Mouse (Mus musculus): ENCODE data around the gene Myl12a. TPM values are rescaled to one million over a fixed set of nuclear protein-coding genes. Genes with fewer than 3 reads are reported as not detected.

Gene Myl12a
- polyA plus RNA-seq (2015; fragmentation: Nextera tagmentation; extraction: Ambion mirVana): 673 and 708 TPM in 2 replicates

GRCm38 (mm10) chr17:71002744-71003094, at the start of gene Myl12a:
TSS of gene Myl12a (minus strand) at chr17:71002878.
- peak; percentile 37 for ATAC-seq (ENCODE audit: borderline replicate concordance, extremely low read depth, low FRiP score, low TSS enrichment)
- H3K27me3 ChIP-seq: no peaks in the 10 kb centered on the region
- H3K9ac ChIP-seq: peak within 1 kb of the TSS; percentile 94
- peak within 1 kb of the TSS; percentile 100 for H3K27ac ChIP-seq
- peak within 1 kb of the TSS; percentile 76 for H3K4me2 ChIP-seq
- H3K4me3 ChIP-seq: peak within 1 kb of the TSS; percentile 80
- no peaks in the 10 kb centered on the region for H3K9me3 ChIP-seq
- peaks cover 41% of the 10 kb centered on the region for H3K4me1 ChIP-seq
- no peaks in the 10 kb centered on the region for H3K36me3 ChIP-seq
- WGBS: 3% methylated on average over 14 of the region's 14 CpGs

DNA sequence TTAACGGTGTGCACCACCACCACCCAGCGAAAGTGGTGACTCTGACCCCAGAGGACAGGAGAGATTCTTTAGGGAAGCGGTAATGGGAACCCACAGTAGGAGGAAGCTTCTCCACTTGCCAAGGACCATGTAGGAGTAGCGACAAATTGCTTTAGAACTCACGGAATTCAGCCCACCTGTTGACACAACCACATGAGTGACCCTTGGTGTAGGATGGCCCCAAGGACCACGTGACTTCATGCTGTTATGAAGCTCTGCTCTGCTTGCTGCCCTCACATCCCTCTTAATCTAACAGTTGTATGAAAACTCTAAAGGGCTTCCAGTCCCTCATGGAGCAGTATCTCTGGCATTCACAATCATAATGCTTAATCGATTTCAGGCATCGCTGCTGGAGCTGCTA, 46.6 kb upstream of the Myl12a start:
- 84% methylated on average over 8 of the region's 8 CpGs for WGBS
- H3K4me1 ChIP-seq: no peaks in the 10 kb centered on the region
- H3K9me3 ChIP-seq: no peaks in the 10 kb centered on the region
- no peaks in the 10 kb centered on the region for H3K36me3 ChIP-seq
- no peaks in the 10 kb centered on the region for H3K27me3 ChIP-seq
- ATAC-seq (ENCODE audit: borderline replicate concordance, extremely low read depth, low FRiP score, low TSS enrichment): no peak
- no peak overlapping the region for H3K27ac ChIP-seq
- no peak overlapping the region for H3K4me2 ChIP-seq
- H3K9ac ChIP-seq: no peak overlapping the region
- no peak overlapping the region for H3K4me3 ChIP-seq

DNA sequence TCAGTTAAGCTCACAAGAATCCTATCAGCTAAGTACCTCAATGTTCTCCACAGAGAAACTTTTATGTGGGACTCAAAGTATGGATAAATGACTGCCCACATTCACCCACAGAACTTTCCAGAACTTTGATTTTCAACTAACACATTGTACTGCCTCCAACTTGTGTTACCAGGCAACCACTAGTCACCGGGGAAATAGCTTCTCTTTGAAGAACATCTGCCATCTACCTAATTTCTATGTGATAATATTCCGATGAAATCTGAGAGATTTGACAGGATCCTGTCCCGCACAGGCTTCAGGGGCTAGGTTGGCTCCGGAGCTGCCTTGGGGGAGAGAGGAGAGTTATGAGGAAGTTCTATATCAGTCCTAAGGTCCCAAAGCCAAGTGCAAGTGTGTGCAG, 44.2 kb upstream of the Myl12a start:
- Histone ChIP-seq H3K27me3 (no peaks in the 10 kb centered on the region), H3K27ac (no peak overlapping the region), H3K4me3 (no peak overlapping the region), H3K4me2 (no peak overlapping the region), H3K4me1 (no peaks in the 10 kb centered on the region), H3K9me3 (no peaks in the 10 kb centered on the region), H3K9ac (no peak overlapping the region), H3K36me3 (no peaks in the 10 kb centered on the region)
- ATAC-seq (ENCODE audit: borderline replicate concordance, extremely low read depth, low FRiP score, low TSS enrichment): no peak
- 87% methylated on average over 4 of the region's 4 CpGs for WGBS

DNA sequence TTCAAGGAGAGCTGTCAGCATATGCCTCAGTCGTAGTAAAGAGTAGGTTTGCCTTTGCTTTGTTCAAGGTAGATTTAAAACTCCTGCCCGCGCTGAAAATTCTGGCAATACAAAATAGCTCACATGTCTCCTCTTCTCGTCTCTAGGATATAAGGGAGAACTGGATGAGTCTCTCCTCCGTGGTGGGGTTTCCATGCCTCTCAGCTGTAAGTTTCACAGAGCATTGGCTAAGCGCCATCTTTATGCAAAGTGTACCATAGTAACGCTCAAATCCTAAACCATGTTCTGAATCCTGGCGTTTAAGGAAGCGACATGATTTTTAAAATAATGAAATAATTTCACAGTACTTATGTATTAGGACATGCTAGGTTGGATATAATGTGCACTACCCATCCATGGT, 42.9 kb upstream of the Myl12a start:
- H3K9me3 ChIP-seq: no peaks in the 10 kb centered on the region
- 81% methylated on average over 9 of the region's 9 CpGs for WGBS

DNA sequence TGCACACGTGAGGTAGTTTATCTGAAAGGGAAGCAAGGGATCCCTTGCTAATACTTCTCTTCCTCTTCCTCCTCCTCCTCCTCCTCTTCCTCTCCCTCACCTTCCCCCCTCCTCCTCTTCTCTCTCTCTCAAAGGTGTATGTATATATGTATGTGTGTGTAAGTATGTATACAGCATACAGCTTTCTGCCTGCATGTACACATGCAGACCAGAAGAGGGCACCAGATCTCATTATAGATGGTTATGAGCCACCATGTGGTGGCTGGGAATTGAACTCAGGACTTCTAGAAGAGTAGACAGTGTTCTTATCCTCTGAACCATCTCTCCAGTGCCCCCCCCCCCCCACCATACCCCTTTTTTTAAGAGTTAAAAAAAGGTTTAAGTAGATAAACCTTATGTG, 40.0 kb upstream of the Myl12a start:
- no peaks in the 10 kb centered on the region for H3K27me3 ChIP-seq
- no peak overlapping the region for H3K4me2 ChIP-seq
- no peak overlapping the region for H3K9ac ChIP-seq
- WGBS: 76% methylated on average over 1 of the region's 1 CpGs
- no peaks in the 10 kb centered on the region for H3K9me3 ChIP-seq
- H3K4me1 ChIP-seq: peaks cover 10% of the 10 kb centered on the region; the same call in 1 of the 2 replicates
- no peak overlapping the region for H3K4me3 ChIP-seq
- no peaks in the 10 kb centered on the region for H3K36me3 ChIP-seq
- H3K27ac ChIP-seq: no peak overlapping the region
- no peak for ATAC-seq (ENCODE audit: borderline replicate concordance, extremely low read depth, low FRiP score, low TSS enrichment)

More for the DNA sequence above, 42.9 kb upstream of the Myl12a start:
- Histone ChIP-seq H3K4me1 (0 out of 2 replicates have a peak, but pooled peaks cover under 1% of the 10 kb centered on the region), H3K4me3 (no peak overlapping the region), H3K27ac (no peak overlapping the region), H3K9ac (no peak overlapping the region), H3K4me2 (no peak overlapping the region), H3K36me3 (no peaks in the 10 kb centered on the region), H3K27me3 (no peaks in the 10 kb centered on the region)
- ATAC-seq (ENCODE audit: borderline replicate concordance, extremely low read depth, low FRiP score, low TSS enrichment): no peak

- H3K4me1 ChIP-seq: peaks cover 10% of the 10 kb centered on the region; the same call in 1 of the 2 replicates
- no peak for ATAC-seq (ENCODE audit: borderline replicate concordance, extremely low read depth, low FRiP score, low TSS enrichment)
- no peak overlapping the region for H3K9ac ChIP-seq
- 62% methylated on average over 5 of the region's 5 CpGs for WGBS
- H3K27me3 ChIP-seq: no peaks in the 10 kb centered on the region
- no peak overlapping the region for H3K4me2 ChIP-seq
- H3K36me3 ChIP-seq: no peaks in the 10 kb centered on the region
- no peak overlapping the region for H3K4me3 ChIP-seq
- 0 out of 2 replicates have a peak overlapping the region, but pooled peaks have one; percentile 14 for H3K27ac ChIP-seq
- no peaks in the 10 kb centered on the region for H3K9me3 ChIP-seq
These were observed 37.9 kb upstream of the Myl12a start for GRCm38 (mm10) chr17:71040582-71040880.

DNA sequence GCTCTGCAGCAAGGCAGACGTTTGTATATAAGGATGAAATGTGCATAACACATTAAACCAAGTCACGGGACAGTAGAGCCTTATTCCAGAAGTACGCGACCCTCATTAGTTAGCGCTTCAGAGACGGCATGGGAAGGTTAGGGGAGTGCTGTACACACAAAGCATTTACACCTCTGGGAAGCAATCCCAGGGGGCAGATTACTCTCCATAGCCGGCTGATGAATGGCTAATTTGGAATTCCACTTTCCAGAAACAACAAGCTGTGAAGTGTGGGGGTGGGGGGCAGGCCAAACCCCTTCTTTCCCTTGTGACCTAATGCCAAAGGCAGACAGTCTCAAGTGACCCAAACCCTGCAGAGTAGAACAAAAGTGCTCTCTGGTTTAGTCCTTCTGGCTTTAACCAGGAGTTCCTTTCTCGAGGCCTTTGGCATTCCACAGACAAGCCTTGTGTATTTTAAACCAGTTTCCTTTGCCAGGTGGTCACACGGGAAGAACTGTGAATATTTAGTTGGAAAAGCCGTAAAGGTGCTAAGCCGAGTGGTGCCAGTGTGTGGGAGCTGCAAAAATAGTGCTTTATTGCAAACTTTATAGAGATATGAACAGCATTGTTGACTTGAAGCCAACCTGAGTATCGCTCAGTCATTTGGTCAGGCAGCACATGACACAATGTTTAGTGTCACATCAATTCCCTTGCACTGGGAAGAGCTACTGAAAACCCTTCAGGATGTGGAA, 37.3 kb upstream of the Myl12a start:
- 0 out of 2 replicates have a peak overlapping the region, but pooled peaks have one; percentile 14 for H3K27ac ChIP-seq
- ATAC-seq (ENCODE audit: borderline replicate concordance, extremely low read depth, low FRiP score, low TSS enrichment): peak; percentile 31; the same call in 1 of the 2 replicates
- H3K4me1 ChIP-seq: peaks cover 10% of the 10 kb centered on the region; the same call in 1 of the 2 replicates
- H3K27me3 ChIP-seq: no peaks in the 10 kb centered on the region
- no peak overlapping the region for H3K4me3 ChIP-seq
- no peak overlapping the region for H3K9ac ChIP-seq
- 27% methylated on average over 12 of the region's 12 CpGs for WGBS
- H3K9me3 ChIP-seq: no peaks in the 10 kb centered on the region
- H3K36me3 ChIP-seq: no peaks in the 10 kb centered on the region
- H3K4me2 ChIP-seq: no peak overlapping the region

DNA sequence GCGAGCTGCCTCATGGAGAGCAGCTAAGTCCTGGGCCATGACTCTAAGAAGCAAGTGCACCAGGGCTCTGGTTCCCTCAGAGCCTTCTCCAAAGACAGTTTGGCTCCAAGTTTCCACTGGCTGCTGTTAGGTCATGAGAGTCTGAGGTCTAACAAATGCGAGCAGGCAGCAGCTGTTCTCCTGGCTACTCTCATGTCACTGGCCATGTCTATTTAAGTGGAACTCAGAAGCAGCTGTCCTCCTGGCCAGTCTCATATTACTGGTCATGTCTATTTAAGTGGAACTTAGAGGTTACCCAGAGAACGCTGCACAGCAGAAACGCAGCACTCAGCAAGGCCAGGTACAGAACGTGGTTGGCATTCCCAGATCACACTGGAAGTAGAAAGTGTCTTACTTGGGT, 36.1 kb upstream of the Myl12a start:
- Histone ChIP-seq H3K4me2 (no peak overlapping the region), H3K4me3 (no peak overlapping the region), H3K9me3 (no peaks in the 10 kb centered on the region), H3K27me3 (no peaks in the 10 kb centered on the region), H3K9ac (no peak overlapping the region), H3K27ac (no peak overlapping the region), H3K36me3 (no peaks in the 10 kb centered on the region), H3K4me1 (peaks cover 10% of the 10 kb centered on the region; the same call in 1 of the 2 replicates)
- WGBS: 63% methylated on average over 5 of the region's 5 CpGs
- ATAC-seq (ENCODE audit: borderline replicate concordance, extremely low read depth, low FRiP score, low TSS enrichment): no peak

- no peaks in the 10 kb centered on the region for H3K9me3 ChIP-seq
- no peak overlapping the region for H3K4me3 ChIP-seq
- H3K4me1 ChIP-seq: peaks cover 10% of the 10 kb centered on the region; the same call in 1 of the 2 replicates
- 55% methylated on average over 7 of the region's 7 CpGs for WGBS
- H3K9ac ChIP-seq: no peak overlapping the region
- H3K36me3 ChIP-seq: no peaks in the 10 kb centered on the region
- H3K27ac ChIP-seq: no peak overlapping the region
- ATAC-seq (ENCODE audit: borderline replicate concordance, extremely low read depth, low FRiP score, low TSS enrichment): no peak
- H3K4me2 ChIP-seq: no peak overlapping the region
- H3K27me3 ChIP-seq: no peaks in the 10 kb centered on the region
These were observed 34.5 kb upstream of the Myl12a start for GRCm38 (mm10) chr17:71037188-71037587.

GRCm38 (mm10) chr17:71034472-71034871, 31.8 kb upstream of the Myl12a start:
- no peaks in the 10 kb centered on the region for H3K9me3 ChIP-seq
- H3K36me3 ChIP-seq: no peaks in the 10 kb centered on the region
- no peak overlapping the region for H3K9ac ChIP-seq
- H3K27me3 ChIP-seq: no peaks in the 10 kb centered on the region
- H3K4me1 ChIP-seq: no peaks in the 10 kb centered on the region
- H3K4me3 ChIP-seq: no peak overlapping the region
- H3K27ac ChIP-seq: no peak overlapping the region
- no peak overlapping the region for H3K4me2 ChIP-seq
- ATAC-seq (ENCODE audit: borderline replicate concordance, extremely low read depth, low FRiP score, low TSS enrichment): no peak
- WGBS: 48% methylated on average over 5 of the region's 5 CpGs

GRCm38 (mm10) chr17:71032719-71033118, 30.0 kb upstream of the Myl12a start:
- Histone ChIP-seq H3K4me3 (no peak overlapping the region), H3K27ac (no peak overlapping the region), H3K4me2 (no peak overlapping the region), H3K27me3 (no peaks in the 10 kb centered on the region), H3K4me1 (no peaks in the 10 kb centered on the region), H3K36me3 (no peaks in the 10 kb centered on the region), H3K9me3 (no peaks in the 10 kb centered on the region), H3K9ac (no peak overlapping the region)
- no peak for ATAC-seq (ENCODE audit: borderline replicate concordance, extremely low read depth, low FRiP score, low TSS enrichment)
- 75% methylated on average over 10 of the region's 10 CpGs for WGBS

DNA sequence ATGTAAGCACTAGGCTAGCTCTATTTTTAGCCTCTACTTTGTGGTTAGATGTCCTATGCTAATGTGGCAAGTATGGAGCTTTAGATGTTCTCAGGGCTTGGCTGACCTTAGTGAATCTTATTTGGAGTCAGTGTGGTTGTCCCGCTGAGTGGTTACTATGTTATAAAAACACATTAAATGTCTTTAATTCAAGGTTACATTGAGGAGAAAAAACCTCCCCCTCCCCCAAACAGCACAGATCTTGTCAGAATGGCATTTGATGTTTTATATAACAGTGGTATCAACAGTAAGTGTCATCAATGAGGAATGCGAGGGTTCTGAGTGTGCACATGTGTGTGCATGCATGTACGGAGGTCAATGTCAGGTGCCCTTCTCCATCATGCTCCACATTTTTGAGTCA, 24.5 kb upstream of the Myl12a start:
- H3K27ac ChIP-seq: no peak overlapping the region
- WGBS: 89% methylated on average over 3 of the region's 3 CpGs
- H3K4me1 ChIP-seq: no peaks in the 10 kb centered on the region
- H3K4me3 ChIP-seq: no peak overlapping the region
- H3K9me3 ChIP-seq: no peaks in the 10 kb centered on the region
- no peak overlapping the region for H3K4me2 ChIP-seq
- no peak overlapping the region for H3K9ac ChIP-seq
- H3K36me3 ChIP-seq: no peaks in the 10 kb centered on the region
- ATAC-seq (ENCODE audit: borderline replicate concordance, extremely low read depth, low FRiP score, low TSS enrichment): no peak
- no peaks in the 10 kb centered on the region for H3K27me3 ChIP-seq

Data from lung, embryonic 15.5 days (tissue).